Mouse (Mus musculus) midbrain, embryonic 10.5 days (tissue): Measurements from ENCODE around the gene Ipo4. TPM values are rescaled to one million over a fixed set of nuclear protein-coding genes. Genes with fewer than 3 reads are reported as not detected.
A peak's percentile ranks its signal among the peaks of the same experiment; 100 is the strongest.

Source experiments
- DNase-seq: peaks from one replicate; pipeline ENCODE4 v3.0.0-alpha.2; 2017; ENCODE audit warnings: low spot score
- H3K27ac ChIP-seq: fragments of 300-500 bp; sonication (generic); replicated peaks from 2 replicates; pipeline ENCODE4 v1.5.1; 2016; ENCODE audit warnings: mild to moderate bottlenecking
- H3K27me3 ChIP-seq: fragments of 300-500 bp; sonication (generic); 2 replicates; pipeline ENCODE4 v1.6.1; 2016; ENCODE audit warnings: low read depth, mild to moderate bottlenecking; ENCODE audit not compliant: poor library complexity, severe bottlenecking
- H3K36me3 ChIP-seq: fragments of 300-500 bp; sonication (generic); 2 replicates; pipeline ENCODE4 v1.6.1; 2016; ENCODE audit warnings: mild to moderate bottlenecking, moderate library complexity
- H3K4me1 ChIP-seq: fragments of 300-500 bp; sonication (generic); 2 replicates; pipeline ENCODE4 v1.6.1; 2016
- H3K4me3 ChIP-seq: fragments of 300-500 bp; sonication (generic); 2 replicates; pipeline ENCODE4 v1.5.1; 2016; ENCODE audit warnings: mild to moderate bottlenecking, moderate library complexity
- H3K9me3 ChIP-seq: fragments of 300-500 bp; sonication (generic); replicated peaks from 2 replicates; pipeline ENCODE4 v1.6.1; 2016; ENCODE audit warnings: mild to moderate bottlenecking
- WGBS: fragments of 180-500 bp; shearing (Covaris S2); methylation state at CpG from one replicate; pipeline ENCODE4 v1.1.7; 2016; 5-methylcytosine and 5-hydroxymethylcytosine counted together
- polyA plus RNA-seq: library from polyadenylated mRNA; unstranded; fragments of >200 nt; fragmentation: Nextera tagmentation; extraction: Ambion mirVana; gene quantifications from 2 replicates; pipeline ENCODE4 v1.2.1, GENCODE M21; 2016

The Ipo4 gene
- polyA plus RNA-seq, 1 experiment from 2014 or later: 100 TPM

- DNase-seq: peak; percentile 43
- Histone ChIP-seq H3K27ac (no peak within 1 kb of the TSS; the same call in 1 of the 2 replicates), H3K4me1 (peaks cover 18% of the 10 kb centered on the region), H3K9me3 (no peaks in the 10 kb centered on the region), H3K4me3 (peak within 1 kb of the TSS; percentile 38), H3K27me3 (peaks cover 6% of the 10 kb centered on the region), H3K36me3 (no peaks in the 10 kb centered on the region)
- WGBS: 18% methylated on average over 21 of the region's 21 CpGs
Observed at GRCm38 (mm10) chr14:55617822-55618221, 17.9 kb downstream of the Ipo4 start, which contains the start of gene Rec8. Gene Rec8 (plus strand): TSS chr14:55618037.

GRCm38 (mm10) chr14:55616844-55617243 is 18.9 kb downstream of the Ipo4 start:
- no peaks in the 10 kb centered on the region for H3K36me3 ChIP-seq
- peaks cover 18% of the 10 kb centered on the region for H3K4me1 ChIP-seq
- no peak overlapping the region for H3K4me3 ChIP-seq
- no peak overlapping the region for H3K27ac ChIP-seq
- H3K27me3 ChIP-seq: peaks cover 6% of the 10 kb centered on the region
- DNase-seq: no peak
- no peaks in the 10 kb centered on the region for H3K9me3 ChIP-seq
- WGBS: 92% methylated on average over 2 of the region's 2 CpGs

GRCm38 (mm10) chr14:55615876-55616275 is 19.9 kb downstream of the Ipo4 start:
- 38% methylated on average over 2 of the region's 2 CpGs for WGBS
- H3K4me3 ChIP-seq: no peak overlapping the region
- no peaks in the 10 kb centered on the region for H3K9me3 ChIP-seq

GRCm38 (mm10) chr14:55614565-55615178 is 21.1 kb downstream of the Ipo4 start:
- peaks cover 3% of the 10 kb centered on the region for H3K36me3 ChIP-seq
- H3K27me3 ChIP-seq: peaks cover 6% of the 10 kb centered on the region
- H3K4me1 ChIP-seq: peaks cover 18% of the 10 kb centered on the region
- 85% methylated on average over 7 of the region's 7 CpGs for WGBS
- H3K27ac ChIP-seq: no peak overlapping the region
- H3K9me3 ChIP-seq: no peaks in the 10 kb centered on the region
- H3K4me3 ChIP-seq: no peak overlapping the region
- DNase-seq: no peak

More at GRCm38 (mm10) chr14:55615876-55616275, 19.9 kb downstream of the Ipo4 start:
- Histone ChIP-seq H3K27me3 (peaks cover 6% of the 10 kb centered on the region), H3K4me1 (peaks cover 18% of the 10 kb centered on the region), H3K27ac (no peak overlapping the region), H3K36me3 (no peaks in the 10 kb centered on the region)
- no peak for DNase-seq

- Histone ChIP-seq H3K4me1 (peaks cover 12% of the 10 kb centered on the region), H3K36me3 (peaks cover 16% of the 10 kb centered on the region), H3K4me3 (no peak overlapping the region), H3K27ac (no peak overlapping the region), H3K27me3 (peaks cover 1% of the 10 kb centered on the region), H3K9me3 (no peaks in the 10 kb centered on the region)
- no peak for DNase-seq
- 76% methylated on average over 6 of the region's 6 CpGs for WGBS
Observed at GRCm38 (mm10) chr14:55613346-55613745, 22.4 kb downstream of the Ipo4 start.

- Histone ChIP-seq H3K27me3 (no peaks in the 10 kb centered on the region), H3K9me3 (no peaks in the 10 kb centered on the region), H3K27ac (no peak overlapping the region), H3K4me1 (peaks cover 12% of the 10 kb centered on the region), H3K4me3 (no peak overlapping the region), H3K36me3 (peaks cover 57% of the 10 kb centered on the region)
- 96% methylated on average over 6 of the region's 6 CpGs for WGBS
- no peak for DNase-seq
Observed at GRCm38 (mm10) chr14:55608339-55608738, 27.4 kb downstream of the Ipo4 start.

- H3K4me1 ChIP-seq: peaks cover 14% of the 10 kb centered on the region
- no peak overlapping the region for H3K4me3 ChIP-seq
- no peaks in the 10 kb centered on the region for H3K9me3 ChIP-seq
- 92% methylated on average over 16 of the region's 16 CpGs for whole genome bisulfite sequencing
- H3K27ac ChIP-seq: no peak overlapping the region
- H3K36me3 ChIP-seq: peaks cover 81% of the 10 kb centered on the region
- H3K27me3 ChIP-seq: no peaks in the 10 kb centered on the region
- DNase-seq: no peak
Observed at GRCm38 (mm10) chr14:55605743-55606459, 29.9 kb downstream of the Ipo4 start.

- H3K36me3 ChIP-seq: peaks cover 90% of the 10 kb centered on the region
- 89% methylated on average over 11 of the region's 11 CpGs for whole genome bisulfite sequencing
- H3K4me3 ChIP-seq: no peak overlapping the region
Observed at GRCm38 (mm10) chr14:55604823-55605222, 30.9 kb downstream of the Ipo4 start.

GRCm38 (mm10) chr14:55603633-55604576 is 31.9 kb downstream of the Ipo4 start:
- Histone ChIP-seq H3K4me1 (peaks cover 14% of the 10 kb centered on the region), H3K27me3 (no peaks in the 10 kb centered on the region), H3K27ac (peak overlapping the region; percentile 75), H3K4me3 (peak overlapping the region; percentile 42), H3K9me3 (no peaks in the 10 kb centered on the region), H3K36me3 (peaks cover 90% of the 10 kb centered on the region)
- peak; percentile 80 for DNase-seq
- 20% methylated on average over 19 of the region's 19 CpGs for WGBS

More at GRCm38 (mm10) chr14:55604823-55605222, 30.9 kb downstream of the Ipo4 start:
- Histone ChIP-seq H3K4me1 (peaks cover 14% of the 10 kb centered on the region), H3K27ac (no peak overlapping the region), H3K9me3 (no peaks in the 10 kb centered on the region), H3K27me3 (no peaks in the 10 kb centered on the region)
- DNase-seq: no peak

- Histone ChIP-seq H3K27ac (peak within 1 kb of the TSS; percentile 75), H3K4me3 (peak within 1 kb of the TSS; percentile 42), H3K27me3 (no peaks in the 10 kb centered on the region), H3K36me3 (peaks cover 90% of the 10 kb centered on the region), H3K9me3 (no peaks in the 10 kb centered on the region), H3K4me1 (peaks cover 14% of the 10 kb centered on the region)
- WGBS: 92% methylated on average over 7 of the region's 7 CpGs
- DNase-seq: no peak
Observed at GRCm38 (mm10) chr14:55603271-55603632, 32.5 kb downstream of the Ipo4 start, which contains the start of gene Irf9. Gene Irf9 (plus strand): TSS chr14:55603571.

GRCm38 (mm10) chr14:55598521-55599390 is 37.0 kb downstream of the Ipo4 start:
- DNase-seq: no peak
- peaks cover 99% of the 10 kb centered on the region for H3K36me3 ChIP-seq
- WGBS: 94% methylated on average over 21 of the region's 21 CpGs

More at GRCm38 (mm10) chr14:55598521-55599390, 37.0 kb downstream of the Ipo4 start:
- Histone ChIP-seq H3K4me1 (peaks cover 14% of the 10 kb centered on the region), H3K27me3 (no peaks in the 10 kb centered on the region), H3K9me3 (no peaks in the 10 kb centered on the region), H3K4me3 (no peak overlapping the region), H3K27ac (no peak overlapping the region)
